Mouse (Mus musculus): ENCODE measurements around the gene Tpk1.
A peak's percentile ranks its signal among the peaks of the same experiment; 100 is the strongest.

The Tpk1 gene

DNA sequence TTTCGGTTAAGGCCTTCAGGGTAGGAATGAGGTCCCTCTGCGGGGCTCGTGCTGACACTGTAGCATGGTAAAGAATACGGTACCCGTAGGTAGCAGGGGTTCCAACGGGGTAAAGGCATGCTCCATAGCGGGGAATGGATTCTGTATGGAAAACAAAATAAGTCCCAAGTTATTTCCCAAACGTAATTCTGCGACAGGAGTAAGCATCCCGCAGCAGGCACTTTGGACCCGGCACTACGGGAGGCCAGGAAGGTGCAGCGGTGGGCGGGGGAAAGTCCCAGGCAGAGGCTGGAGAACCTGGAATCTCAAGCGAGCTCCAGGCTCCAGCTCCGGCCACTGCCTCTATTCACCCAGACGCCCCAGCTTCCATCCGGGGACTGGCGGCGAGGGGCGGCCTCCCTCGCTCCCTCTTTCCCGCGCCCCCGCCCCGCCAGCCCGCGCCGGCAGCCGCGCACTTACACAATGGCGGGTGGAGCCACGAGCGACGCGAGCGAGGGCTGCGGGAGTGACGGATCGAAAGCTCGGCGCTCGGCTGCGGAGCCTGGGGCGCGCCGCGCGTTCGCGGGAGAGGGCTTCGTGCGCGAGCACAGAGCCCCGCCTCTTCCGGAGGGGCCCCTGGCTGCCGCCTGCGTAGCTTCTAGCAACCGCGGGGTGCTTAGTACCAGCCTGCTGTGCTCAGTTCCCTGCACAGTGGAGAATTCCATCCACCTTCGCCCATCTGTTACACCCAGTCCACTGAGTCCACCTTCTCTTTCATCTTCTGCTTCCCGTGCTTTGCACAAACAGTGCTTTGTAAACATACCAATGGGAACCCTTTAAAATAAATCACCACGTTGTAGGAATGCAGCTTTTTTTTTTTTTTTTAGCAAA, at the start of gene Tpk1:
Tpk1 (minus strand) TSS at position 602 of the 870 bp plus-strand sequence.
- TF ChIP-seq GATA4 (IDR thresholded peaks at IDR 0.05; ENCODE audit: insufficient replicate concordance, low read length), result no peak

DNA sequence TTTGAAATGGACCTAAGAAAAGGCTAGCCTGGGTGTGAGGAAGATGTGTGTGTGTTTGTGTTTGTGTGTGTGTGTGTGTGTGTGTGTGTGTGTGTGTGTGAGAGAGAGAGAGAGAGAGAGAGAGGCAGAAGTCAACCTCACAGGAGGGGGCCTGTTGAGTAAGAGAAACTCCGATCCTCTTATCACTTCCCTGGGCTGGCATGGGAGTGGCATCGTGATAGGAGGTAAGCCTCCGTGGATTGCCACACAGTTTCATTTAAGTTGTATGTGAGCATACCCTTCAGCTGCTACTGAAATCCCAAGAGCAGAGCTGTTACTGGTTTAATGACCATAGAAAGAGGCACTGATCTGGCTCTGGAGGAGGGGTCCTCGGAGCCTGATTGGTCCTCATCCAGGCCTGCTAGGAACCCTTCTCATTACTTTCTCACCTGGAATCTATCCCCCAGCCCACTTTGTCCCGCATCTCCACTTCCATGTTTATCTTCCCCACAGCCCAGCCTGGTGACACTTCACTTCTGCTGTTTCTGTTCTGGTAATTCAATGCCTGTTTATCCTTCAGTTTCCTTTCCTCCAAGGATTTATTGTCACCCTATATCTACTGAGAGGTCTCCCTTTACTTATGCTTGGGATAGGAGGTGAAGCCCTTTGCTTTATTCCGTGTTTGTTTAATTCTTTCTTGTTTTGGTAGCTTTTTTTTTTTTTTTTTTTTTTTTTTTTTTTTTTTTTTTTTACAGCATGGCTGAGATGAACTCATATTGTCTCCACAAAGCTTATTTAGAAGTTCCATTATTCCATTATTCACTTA, 36.9 kb upstream of the Tpk1 start:
- no peak for TF ChIP-seq GATA4 (IDR thresholded peaks at IDR 0.05; ENCODE audit: insufficient replicate concordance, low read length)

DNA sequence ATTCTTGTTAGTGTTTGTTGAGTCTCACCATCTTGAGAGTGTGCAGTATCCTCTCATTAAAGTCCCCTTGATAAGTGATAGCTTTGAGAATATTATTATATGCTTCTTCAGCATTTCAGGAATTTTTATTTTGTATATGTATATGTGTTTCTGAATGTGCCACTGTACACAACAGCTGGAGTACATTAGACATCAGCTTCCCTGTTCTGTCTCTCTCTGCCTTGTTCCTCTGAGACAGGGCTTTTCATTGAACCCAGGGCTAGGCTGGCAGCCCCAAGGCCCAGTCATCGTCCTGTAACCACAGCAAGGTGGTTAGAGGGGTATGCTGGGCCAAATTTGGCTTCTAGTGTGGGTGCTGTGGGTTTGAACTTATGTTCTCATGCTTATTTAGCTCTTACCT, 25.8 kb upstream of the Tpk1 start:
- no peak for TF ChIP-seq GATA4 (IDR thresholded peaks at IDR 0.05; ENCODE audit: insufficient replicate concordance, low read length)

DNA sequence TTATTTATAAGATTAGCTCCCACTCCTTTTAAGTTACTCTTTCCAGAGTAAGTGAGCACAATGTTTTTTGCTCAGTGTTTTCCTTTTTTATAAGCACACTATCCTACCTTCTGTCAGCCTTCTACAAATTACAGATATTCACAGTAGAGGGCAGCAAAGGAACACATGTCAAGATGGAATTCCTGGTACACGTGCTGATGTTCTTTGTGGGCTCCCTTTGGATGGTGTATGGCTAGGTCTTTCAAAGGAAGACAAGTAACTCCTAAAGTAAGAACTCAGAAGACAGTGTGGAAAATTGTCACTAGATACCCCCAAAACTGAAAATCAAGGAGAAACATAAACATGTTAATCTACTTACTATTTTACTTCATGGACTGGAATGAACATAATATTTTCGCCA, 19.9 kb upstream of the Tpk1 start:
- no peak for TF ChIP-seq GATA4 (IDR thresholded peaks at IDR 0.05; ENCODE audit: insufficient replicate concordance, low read length)

DNA sequence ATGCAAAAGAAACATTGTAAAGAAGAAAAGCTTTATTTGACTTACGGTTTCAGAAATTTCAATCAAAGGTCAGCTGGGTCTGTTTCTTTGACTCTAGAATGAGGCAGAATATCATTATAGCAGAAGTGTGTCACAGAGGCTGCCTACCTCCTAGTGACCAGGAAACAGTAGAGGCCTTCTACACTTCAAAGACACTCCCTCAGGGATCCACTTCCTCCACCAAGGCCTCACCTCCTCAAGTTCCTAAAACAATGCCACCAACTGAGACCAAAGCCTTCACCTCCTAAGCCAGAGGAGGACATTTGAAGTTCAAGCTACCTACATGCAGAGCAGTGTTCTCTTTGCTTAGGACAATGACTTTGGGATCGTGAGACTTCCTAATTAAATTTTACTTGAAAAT, 16.5 kb upstream of the Tpk1 start:
- TF ChIP-seq GATA4 (IDR thresholded peaks at IDR 0.05; ENCODE audit: insufficient replicate concordance, low read length), result no peak

DNA sequence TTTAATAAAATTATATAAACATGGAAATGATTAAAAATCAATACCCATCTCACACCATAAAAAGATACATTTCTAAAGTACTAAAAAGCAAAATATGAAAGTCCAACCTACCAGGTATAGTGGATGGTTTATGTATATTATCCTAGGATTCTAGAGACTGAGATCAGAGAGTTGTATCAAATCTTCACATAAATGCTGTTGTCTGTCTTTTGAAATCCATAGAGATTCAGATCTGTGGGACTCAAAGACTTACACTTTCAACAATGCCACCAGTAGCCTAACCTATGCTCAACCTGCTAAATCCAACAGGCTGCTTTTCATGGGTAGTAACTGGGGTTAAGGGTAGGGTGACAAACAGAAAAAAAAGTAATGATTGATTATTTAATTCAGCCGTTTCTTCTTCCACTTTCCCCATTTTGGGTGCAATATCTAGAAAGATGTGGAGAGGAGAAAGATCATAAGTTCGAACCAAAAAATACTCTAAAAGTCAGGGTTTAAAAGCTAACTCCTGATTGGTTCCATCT, 12.7 kb upstream of the Tpk1 start:
- no peak for TF ChIP-seq GATA4 (IDR thresholded peaks at IDR 0.05; ENCODE audit: insufficient replicate concordance, low read length)

DNA sequence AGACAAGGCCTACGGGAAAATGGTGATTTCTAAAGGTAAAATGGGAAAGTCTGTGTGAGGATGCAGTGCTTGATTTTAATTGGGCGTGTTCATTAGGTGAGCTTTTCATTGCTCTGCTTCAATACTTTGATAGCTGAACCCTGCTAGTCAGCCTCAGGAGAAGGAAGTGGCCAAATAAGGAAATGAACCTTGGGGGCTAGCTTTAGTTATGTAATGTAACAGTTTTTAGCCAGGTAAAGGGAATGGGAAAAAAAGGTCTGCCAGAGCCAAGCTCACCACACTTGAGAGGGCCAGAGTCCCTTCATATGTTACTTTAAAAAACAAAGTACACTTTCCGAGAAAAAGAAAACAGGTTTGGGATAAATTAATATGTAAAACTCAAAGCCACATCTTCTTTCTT, 11.5 kb upstream of the Tpk1 start:
- no peak for TF ChIP-seq GATA4 (IDR thresholded peaks at IDR 0.05; ENCODE audit: insufficient replicate concordance, low read length)

DNA sequence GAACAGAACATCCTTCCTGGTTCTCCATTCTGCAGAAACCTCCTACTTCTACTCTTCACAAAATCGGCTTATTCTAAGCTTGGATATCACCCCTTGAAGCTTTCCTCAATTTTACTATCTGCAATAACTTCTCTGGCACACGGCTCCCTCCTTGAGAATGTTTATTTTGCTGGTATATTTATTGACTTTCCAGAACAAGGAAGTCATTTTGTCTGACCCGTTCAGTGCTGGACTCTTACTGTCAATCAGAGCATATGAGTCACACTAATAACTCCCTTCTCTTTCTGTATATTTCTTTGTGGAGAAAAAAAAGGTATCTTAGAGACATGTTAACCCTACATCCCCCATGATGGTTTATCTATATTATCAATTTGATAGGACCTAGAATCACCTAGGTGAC, 10.1 kb upstream of the Tpk1 start:
- TF ChIP-seq GATA4 (IDR thresholded peaks at IDR 0.05; ENCODE audit: insufficient replicate concordance, low read length), result no peak

DNA sequence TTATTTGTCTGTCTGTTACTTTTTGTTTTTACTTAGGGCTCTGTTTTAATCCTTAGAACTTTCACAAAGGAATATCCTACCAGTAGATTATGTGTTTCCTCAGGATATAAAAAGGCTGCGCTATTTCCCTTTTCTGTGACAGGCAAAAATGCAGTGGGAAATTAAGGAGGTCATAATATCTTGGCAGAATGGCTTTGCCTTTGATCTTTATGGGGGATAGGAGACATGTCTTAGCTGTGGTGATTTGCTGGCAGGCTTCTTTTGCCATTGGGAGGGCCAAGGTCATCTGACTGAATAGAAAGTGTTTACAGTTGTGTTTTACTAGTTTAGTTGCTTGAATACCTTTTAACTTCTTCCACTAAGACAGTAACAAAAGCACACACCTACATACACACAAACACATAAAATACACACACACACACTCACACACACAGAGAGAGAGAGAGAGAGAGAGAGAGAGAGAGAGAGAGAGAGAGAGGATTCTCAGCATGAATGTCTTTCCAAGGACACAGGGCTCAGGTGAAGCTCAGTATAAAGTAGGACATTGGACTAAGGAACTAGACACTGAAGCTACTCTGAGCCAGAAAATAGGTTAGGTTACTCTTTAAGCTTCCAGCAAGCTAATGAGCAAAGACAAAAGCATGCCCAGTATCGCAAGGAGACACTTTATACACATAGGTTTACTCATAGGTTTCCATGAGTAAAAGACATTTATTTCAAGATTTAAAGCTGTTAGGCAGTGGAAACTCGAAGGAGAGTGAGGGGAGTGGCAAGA, 9.1 kb upstream of the Tpk1 start:
- peak; percentile 87; the same call in 1 of the 2 replicates for TF ChIP-seq GATA4 (IDR thresholded peaks at IDR 0.05; ENCODE audit: insufficient replicate concordance, low read length)

DNA sequence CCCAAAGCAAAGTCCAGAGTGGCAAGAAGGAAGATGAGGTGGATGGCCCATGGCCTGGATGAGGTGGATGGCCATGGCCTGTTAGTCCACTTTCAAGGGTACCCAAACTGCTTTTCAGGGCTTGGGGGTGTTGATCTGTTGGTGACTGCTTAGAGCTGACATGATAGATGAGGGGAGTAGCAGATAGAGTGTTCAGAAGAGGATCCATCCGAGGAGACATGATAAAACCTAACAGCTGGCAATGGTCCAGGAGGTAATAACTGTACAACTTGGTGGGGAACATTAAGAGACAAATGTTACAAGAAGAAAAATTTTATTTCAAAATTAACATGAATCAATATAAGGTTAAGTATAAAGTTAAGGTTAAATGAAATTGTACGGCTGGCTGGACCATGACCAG, 4.9 kb upstream of the Tpk1 start:
- no peak for TF ChIP-seq GATA4 (IDR thresholded peaks at IDR 0.05; ENCODE audit: insufficient replicate concordance, low read length)

DNA sequence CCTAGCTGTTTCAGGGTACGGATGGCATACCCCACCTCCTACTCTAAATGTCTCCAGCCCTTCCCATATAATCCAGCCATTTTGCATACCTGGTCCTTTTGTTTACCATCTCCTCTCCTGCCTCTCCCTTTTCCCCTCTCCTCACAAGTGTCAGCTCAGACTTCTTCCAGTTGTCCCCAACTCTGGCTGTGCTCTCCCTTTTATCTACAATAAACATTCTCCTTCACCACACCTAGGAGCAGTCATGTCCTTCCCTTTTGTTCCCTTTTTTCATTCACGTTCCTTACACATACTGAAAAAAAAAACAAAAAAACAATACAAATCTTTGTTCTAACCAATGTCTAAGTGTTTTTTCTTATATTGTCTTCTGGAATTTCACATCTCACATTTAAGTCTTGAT, 1.6 kb upstream of the Tpk1 start:
- no peak for TF ChIP-seq GATA4 (IDR thresholded peaks at IDR 0.05; ENCODE audit: insufficient replicate concordance, low read length)

DNA sequence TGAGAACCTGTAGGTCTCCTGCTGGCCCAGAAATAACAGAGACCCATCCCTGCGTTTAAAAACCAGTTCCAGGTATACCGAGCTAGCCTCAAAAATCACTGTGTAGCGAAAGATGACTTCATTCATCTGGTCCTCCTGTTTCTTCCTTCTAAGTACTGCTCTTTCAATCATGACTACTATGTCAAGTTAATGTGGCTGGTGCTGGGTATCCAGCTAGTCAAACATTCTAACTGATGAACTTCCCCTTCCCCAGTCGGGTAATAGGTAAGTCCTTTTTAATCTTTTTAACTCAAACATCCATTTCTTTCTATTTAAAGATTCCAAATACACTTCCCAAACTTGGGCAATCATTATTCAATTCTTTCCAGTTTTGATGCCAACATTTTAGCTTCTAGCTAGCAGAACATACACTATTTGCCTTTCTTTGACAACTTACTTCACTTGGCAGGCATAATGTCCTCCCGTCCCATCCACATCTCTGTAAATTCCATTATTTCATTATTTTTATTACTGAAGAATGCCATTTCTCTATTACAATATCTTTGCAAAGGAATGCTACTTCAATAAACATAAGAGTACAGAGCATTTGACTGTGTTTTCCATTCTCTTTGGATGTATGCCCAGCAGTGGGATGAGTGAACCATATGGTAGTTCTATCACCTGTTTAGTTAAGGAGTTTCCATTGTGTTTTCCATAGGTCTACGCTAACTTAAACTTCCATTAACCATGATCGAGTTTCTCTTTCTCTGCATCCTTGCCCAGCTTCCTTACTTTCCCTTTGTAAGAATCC, 728 bp upstream of the Tpk1 start:
- TF ChIP-seq GATA4 (IDR thresholded peaks at IDR 0.05; ENCODE audit: insufficient replicate concordance, low read length), result no peak

DNA sequence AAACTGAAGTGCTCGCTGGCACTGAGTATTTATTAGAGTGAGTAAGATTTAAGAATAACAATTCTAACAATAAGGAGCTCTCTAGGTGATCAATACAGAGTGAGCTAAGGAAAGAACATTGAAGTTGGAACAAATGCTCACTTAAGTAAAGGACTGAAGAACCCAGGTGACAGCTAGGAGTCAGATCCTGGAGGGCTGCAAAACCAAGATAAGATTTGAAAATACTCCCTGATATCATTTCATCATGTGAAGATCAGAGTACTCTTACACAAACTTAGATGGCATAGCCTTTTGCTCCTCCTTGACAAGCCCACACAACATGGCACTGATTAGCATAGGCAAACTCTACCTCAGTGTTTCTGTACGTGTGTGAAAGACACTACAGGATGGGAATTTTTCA, 4.3 kb downstream of the Tpk1 start:
- TF ChIP-seq GATA4 (IDR thresholded peaks at IDR 0.05; ENCODE audit: insufficient replicate concordance, low read length), result no peak

DNA sequence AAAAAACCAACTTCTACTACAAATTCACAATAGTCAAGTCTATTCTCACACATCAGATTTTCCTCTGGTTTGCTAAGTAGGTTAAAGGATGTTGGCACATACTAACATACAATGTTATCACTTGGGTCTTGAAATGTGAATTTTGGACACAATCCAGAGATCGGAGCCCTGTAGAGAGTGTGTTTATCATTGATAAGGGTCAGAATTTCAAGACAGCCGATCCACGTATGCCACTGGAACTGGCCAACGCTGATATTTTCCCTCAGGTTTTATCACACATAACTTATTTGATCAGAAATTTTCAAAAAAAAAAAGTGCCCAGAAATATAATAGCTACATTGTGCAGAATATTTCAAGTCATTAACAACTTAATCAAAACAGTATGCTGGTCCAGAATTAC, 7.8 kb downstream of the Tpk1 start:
- TF ChIP-seq GATA4 (IDR thresholded peaks at IDR 0.05; ENCODE audit: insufficient replicate concordance, low read length), result no peak; the same call in 1 of the 2 replicates

All from liver, adult (tissue).